Mouse (Mus musculus) 3T3-L1 (cell line): Measurements from ENCODE around the gene Efna4.
A peak's percentile ranks its signal among the peaks of the same experiment; 100 is the strongest.

Experiments
- DNase-seq: peaks from one replicate; pipeline ENCODE4 v3.0.0-alpha.2; 2015; ENCODE audit warnings: low read depth, low spot score

Efna4 gene

GRCm38 (mm10) chr3:89364631-89365030 lies 26.8 kb upstream of the Efna4 start:
- no peak for DNase-seq

- no peak for DNase-seq
These were observed 23.8 kb upstream of the Efna4 start, which contains the start of gene Dcst2 for GRCm38 (mm10) chr3:89361675-89362074. Gene Dcst2, plus strand, starts transcription at chr3:89361975.

DNA sequence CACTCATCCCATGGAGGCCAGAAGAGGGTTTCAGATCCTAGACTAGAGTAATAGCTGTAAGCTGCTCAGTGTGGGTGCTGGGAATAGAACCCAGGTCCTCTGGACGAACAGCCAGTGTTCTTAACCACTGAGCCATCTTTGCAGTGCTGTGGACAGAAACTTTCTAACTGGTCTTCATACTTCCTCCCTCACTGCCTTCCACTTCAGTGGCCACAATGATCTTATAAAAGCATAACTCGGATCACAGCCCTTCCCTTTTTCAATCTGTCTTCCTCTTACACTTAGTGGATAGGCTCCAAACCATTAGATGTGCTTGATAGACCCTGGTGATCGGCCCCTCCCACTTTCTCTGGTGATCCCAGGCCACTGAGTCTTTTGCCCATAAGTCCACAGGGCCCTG lies 22.4 kb upstream of the Efna4 start:
- no peak for DNase-seq

- DNase-seq: peak; percentile 65
These were observed 21.8 kb upstream of the Efna4 start for GRCm38 (mm10) chr3:89359630-89360029.

GRCm38 (mm10) chr3:89356029-89356428 lies 18.2 kb upstream of the Efna4 start:
- DNase-seq: no peak

DNA sequence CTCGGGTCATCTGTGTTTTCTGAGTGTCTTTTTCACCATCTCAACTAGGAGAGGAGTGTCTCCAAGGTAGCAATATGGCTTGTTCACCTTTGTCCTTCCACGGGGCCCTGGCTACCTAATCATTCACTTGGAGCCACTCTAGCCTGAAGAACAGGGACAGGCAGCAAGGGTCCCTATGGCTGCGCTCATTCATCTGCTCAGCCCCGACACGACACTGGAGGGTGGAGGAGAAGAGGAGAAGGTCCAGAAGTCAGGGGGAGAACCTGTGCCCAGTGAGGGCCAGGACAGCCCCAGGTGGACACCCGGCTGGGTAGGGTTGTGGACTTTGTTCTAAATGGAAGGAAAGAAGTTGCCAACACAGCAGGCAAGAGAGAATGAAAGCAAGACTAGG lies 17.7 kb upstream of the Efna4 start:
- no peak for DNase-seq

DNA sequence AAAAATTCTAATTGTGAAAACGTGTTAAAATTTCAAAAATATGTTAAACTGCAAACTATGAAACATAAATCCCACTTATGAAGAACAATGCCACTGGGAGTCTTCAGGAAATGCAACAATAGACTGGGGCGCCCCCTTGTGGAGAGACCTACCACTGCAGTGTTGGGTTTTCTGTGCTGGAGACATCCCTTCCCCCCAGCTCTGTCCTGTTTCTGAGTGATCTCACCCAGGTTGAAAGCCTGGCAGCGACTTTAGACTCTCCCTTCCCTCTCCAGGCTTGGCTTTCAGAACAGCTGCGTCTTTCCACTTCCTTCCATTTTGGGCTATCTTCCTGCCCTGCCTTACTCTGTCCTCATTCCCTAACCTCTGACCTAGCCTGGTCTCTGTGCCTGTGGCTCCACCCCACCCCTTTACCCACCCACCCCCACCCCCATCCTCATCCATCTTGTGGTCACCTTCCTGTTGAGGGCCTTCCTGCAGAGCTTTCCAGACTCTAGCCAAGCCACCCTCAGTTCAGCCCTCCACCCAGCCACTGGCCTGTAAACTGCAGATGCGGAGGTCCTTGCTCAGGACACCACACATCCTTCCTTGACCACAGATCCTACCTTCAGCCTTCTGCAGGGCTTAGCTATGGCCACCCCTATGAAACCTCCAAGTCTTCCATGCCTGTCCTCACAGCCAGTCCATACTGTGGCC lies 17.1 kb upstream of the Efna4 start:
- peak; percentile 96 for DNase-seq

DNA sequence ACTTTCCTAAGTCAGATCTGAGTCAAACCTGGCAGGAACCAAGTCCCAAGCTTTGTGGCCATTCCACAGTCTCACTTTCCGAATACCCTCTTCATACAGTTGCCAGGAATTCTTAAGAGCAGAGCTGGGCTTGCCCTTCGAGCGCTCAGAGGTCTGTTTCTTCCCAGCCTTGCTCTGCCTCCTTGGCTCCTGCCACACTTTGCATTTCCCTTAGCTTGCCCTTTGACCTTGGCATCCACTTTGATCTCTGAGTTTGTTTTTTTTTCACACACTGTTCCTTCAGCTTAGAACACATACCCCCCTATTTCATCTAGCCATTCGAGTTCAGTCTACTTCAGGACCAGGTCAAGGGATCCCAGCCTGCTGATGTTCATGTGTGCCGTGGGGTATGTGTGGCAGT lies 13.4 kb upstream of the Efna4 start:
- DNase-seq: no peak

GRCm38 (mm10) chr3:89349869-89350501 lies 12.2 kb upstream of the Efna4 start, which contains the start of gene Adam15:
Gene Adam15, minus strand, starts transcription at chr3:89349996.
- peak; percentile 88 for DNase-seq

DNA sequence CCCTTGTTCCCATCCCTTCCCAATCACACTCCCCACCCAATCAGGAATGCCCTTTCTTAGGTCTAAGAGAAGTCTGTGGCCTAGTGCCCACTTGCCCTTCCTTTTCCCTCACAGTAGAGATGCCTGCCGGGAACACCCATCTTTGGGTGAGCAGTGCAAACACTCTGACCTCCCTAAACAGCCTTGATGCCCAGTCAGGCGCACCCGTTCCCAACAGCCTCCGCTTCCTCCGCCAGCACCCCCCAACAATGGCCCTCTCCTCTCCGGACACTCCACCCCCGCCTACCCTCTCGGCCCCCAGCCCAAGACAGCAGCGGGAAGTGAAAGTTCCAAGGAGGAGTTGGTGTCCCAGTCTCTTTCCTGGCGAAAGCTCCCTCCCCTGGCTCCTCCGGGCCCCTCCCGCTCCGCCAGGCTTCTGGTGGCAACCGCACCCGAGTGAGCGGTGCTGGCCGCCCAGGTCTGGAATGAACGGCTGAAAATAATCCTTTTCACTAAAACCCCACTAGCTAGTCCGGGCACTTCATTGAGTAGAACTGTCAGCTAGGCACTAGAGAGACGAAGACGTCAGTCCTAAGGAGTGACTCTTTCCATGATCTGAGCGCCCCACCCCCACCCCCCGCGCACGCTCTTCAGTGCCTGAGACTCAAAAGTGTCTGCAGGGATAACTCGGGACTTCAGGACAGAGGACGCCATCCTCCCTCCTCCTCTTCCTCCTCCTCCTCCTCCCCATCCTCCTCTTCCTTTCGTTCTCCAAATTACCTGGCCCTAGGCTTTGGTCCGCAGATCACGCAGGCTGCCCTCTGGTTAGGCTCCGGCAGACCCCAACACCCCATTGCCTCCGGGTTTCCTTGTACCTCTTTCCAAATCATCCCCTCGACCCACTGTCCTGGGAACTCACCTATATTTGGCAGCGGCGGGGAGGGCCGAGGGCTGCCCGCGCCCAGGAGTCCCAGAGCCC lies 11.4 kb upstream of the Efna4 start:
- DNase-seq: peak; percentile 89

GRCm38 (mm10) chr3:89347916-89348315 lies 10.1 kb upstream of the Efna4 start:
- no peak for DNase-seq

DNA sequence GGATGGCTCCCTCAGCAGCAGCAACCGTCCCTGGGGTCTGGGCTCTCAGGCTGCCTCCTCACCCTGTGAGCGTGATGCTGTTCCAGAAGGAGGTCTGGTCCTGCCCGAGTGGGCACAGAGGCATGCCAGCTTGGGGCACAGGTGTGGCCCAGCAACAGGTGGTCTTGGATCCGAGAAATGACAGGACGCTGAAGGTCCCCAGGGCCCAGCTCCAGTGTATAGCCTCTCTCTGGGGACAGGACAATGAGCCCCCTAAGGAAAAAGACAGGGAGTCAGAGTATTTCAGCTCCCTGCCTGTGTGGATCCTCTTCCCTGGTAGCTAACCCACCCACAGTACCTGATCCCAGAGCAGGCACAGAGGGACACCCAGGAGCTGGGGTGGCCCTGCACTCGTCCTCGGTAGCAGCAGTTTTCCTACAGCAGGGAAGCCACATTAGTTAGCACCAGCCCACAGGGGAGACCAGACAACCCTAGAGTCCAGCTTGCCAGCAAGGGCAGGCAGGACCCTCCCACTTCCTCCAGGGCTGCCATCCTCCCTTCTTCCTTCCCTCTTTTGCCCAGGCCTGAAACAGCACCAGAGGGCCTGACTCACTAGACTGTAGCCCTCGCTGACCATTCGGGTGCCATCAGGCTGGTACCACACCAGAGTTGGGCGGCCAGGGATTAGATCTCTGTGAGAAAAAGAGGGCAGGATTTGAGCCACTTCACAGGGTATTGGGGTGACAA lies 9.2 kb upstream of the Efna4 start:
- no peak for DNase-seq

- DNase-seq: no peak
These were observed 5.5 kb upstream of the Efna4 start for GRCm38 (mm10) chr3:89343279-89343678.

DNA sequence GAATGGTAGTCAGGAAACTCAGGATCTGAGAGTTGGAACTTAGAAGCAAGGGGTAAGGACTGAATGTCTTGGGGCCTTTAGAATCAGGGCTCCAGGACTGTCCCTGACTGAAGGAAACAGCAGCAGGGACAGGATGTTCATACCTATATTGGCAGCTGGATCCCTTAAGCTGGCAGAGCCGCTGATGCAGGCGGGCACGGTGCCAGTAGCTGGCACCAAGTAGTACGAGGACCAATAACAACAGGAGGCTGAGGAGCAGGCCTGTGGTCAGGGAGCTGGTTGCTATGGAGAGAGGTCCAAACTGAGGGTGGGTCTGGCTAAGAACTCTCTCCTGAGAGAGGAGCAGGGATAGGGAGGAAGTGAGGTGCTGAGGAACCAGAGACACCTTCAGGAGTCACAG lies 4.0 kb upstream of the Efna4 start:
- DNase-seq: no peak

- DNase-seq: peak; percentile 79
These were observed 2.6 kb upstream of the Efna4 start for GRCm38 (mm10) chr3:89340465-89340864.

- peak; percentile 92 for DNase-seq
These were observed 1.6 kb upstream of the Efna4 start for GRCm38 (mm10) chr3:89339416-89339815.

GRCm38 (mm10) chr3:89337062-89337720 lies 637 bp downstream of the Efna4 start:
- DNase-seq: peak; percentile 49

- no peak for DNase-seq
These were observed 1.3 kb downstream of the Efna4 start for GRCm38 (mm10) chr3:89336529-89336928.

GRCm38 (mm10) chr3:89333053-89333452 lies 4.8 kb downstream of the Efna4 start:
- DNase-seq: no peak

DNA sequence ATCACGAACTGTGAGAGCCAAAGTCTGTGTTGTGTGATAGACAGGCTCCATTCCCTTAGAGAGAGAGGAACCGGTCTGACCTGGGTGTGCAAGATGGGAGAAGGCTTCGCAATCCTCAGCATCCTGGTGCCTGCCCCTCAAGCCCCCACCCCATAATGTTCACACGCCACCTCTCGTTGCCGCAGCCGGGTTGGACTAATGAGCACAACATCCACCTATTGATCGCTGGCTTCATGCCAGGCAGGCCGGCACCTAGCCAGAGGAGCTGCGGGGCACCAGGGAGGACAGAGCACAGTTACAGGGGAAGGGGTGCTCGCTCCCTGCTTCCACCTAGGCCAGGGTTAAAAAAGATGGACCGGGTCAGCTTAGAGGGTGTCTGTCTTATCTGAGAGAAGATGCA lies 5.4 kb downstream of the Efna4 start:
- no peak for DNase-seq

DNA sequence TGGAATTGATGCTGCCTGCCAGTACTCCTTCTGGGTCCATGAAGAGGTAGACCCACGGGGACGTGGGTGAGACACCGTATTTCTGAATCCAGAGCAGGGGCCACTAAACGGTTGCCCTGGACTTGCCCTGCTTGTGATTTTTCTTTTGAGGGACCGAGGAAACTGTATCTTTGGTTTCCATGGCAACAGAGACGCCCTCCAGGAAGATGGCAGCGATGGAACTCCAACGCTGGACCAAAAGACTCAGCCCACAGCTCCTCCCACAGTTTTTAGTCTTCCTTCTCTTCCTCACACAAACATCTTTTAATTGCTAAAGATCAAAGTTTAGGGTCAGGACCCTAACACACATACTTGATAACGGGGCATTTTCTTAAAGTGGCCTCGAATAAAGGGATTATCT lies 5.8 kb downstream of the Efna4 start:
- DNase-seq: no peak
